Mouse (Mus musculus): Measurements from ENCODE around the gene Cadm4. TPM values are rescaled to one million over a fixed set of nuclear protein-coding genes. Genes with fewer than 3 reads are reported as not detected.
A peak's percentile ranks its signal among the peaks of the same experiment; 100 is the strongest.
"Not testable (repeated sequence)": the region's sequence is repeated elsewhere in the genome, so short reads cannot be mapped to it uniquely, and the experiment has no call there.

Gene Cadm4
- polyA plus RNA-seq, 1 experiment from 2014 or later, result 44.1 TPM

DNA sequence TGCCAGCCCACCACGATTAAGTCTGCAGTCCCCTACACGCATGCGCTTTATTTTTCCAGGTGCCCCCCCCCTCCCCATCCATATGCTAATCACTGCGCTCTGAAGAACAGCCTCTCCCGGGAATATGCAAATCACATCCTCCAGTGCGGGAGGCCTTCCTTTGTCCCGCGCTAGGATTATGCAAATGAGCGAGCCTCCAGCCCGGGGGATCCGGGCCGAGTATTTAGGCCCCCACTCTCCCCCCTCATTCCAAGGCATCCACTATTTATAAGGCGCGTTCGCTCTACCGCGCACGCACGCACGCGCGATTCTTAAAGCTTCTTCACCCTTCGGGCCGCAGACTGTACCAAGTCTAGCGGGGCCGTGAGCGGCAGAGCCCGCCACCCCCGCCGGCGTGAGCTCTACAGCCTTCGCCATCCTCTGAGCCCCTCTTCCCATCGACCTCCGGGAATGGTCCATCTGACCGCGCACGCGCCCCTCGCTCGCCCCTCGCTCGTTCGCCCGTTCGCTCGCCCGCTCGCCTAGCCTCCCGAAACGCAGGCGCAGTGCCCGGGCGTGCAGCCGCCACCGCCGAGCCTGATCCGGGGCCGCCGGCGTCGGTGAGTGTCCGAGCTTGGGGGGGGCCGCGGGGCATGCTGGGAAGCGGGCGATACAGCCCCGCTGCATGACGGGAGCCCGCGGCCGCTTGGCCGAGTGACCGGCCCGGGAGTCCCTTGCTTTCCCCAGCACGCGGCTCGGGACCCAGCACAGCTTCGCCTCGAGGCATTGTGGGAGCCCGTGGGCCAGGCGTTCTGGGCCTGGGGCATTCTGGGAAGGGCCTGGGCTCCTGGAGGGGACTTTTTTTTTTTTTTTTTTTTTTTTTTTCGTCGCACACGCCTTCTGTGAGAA lies 25.3 kb downstream of the Cadm4 start, which contains the start of gene Zfp428:
Gene Zfp428 (plus strand): TSS at position 169 of the 888 bp plus-strand sequence.
- DNase-seq (ENCODE audit: low read depth, low spot score) (peak; percentile 53), ATAC-seq (peak; percentile 90)
- CTCF ChIA-PET, result interaction anchor here (1.2 to 2.1 kb wide), 4 partner anchors 11 to 34 kb away, joined by 3 to 9 read pairs (median 6); partner anchors contain the start of gene Irgq
- TF ChIP-seq CTCF (IDR thresholded peaks at IDR 0.05), result no peak
- in situ Hi-C loops (cut with MboI; ENCODE audit: low pct_unique_long_range_greater_than_20kb), result no loop called here
- POLR2A ChIA-PET, result interaction anchor here (0.6 to 2.5 kb wide), 13 partner anchors 9 to 383 kb away, joined by 3 to 11 read pairs (median 4); partner anchors contain the start of gene Irgq
- H3K27me3 ChIP-seq, result no peaks in the 10 kb centered on the region

DNA sequence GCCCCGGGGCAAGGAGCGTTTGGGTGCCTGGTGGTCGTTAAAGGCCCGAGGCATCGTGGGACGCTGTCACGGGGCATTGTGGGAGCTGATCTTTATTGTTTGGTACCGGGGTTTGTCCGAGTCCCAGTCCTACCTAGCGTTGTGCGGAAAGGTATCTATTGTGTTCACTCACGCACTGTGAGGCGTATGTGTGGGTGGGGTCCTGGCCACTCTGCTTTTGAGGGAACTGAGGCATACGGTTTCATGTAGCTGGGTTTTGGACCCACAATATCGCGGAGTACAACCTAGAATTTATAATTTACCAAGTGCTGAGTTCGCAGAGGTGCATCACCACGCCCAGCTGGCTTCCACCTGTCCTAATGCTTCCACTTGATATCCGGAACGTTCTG lies 25.9 kb downstream of the Cadm4 start:
- no peaks in the 10 kb centered on the region for H3K27me3 ChIP-seq
- DNase-seq (ENCODE audit: low read depth, low spot score) (no peak), ATAC-seq (no peak)
- in situ Hi-C loops (cut with MboI; ENCODE audit: low pct_unique_long_range_greater_than_20kb), result no loop called here
- POLR2A ChIA-PET, result interaction anchor here (0.6 to 2.5 kb wide), 10 partner anchors 8 to 384 kb away, joined by 3 to 11 read pairs (median 4); partner anchors contain the start of gene Irgq
- no peak for TF ChIP-seq CTCF (IDR thresholded peaks at IDR 0.05)
- CTCF ChIA-PET, result interaction anchor here (0.6 to 2.1 kb wide), 4 partner anchors 10 to 29 kb away, joined by 3 to 7 read pairs (median 4); partner anchors contain the start of gene Irgq

DNA sequence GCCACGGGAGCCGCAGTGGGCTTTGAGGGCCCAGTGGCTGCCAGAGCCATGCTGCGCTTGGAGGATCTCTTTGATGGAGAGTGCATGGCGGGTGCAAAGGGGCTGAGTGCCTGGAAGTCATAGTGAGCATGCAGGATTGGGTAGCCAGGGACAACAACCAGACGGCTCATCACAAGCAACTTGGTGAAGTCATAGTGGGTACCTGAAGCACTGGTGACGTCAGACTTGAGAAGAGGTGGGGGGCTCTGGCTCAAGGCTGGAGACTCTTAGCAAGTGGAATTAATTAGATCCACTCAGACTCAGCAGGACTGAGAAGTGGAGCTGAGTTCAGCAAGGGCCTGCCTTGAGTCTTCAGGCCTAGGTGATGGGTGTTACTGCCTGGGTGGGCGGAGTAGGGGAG lies 30.5 kb downstream of the Cadm4 start, which contains the start of gene AC161166.1:
Gene AC161166.1 (minus strand): TSS at position 101 of the 400 bp plus-strand sequence.
- POLR2A ChIA-PET, result interaction anchor here (1.3 kb wide), 1 partner anchor 9 kb away, joined by 3 read pairs; no protein-coding TSS in a partner anchor
- TF ChIP-seq CTCF (IDR thresholded peaks at IDR 0.05), result no peak
- CTCF ChIA-PET, result no interaction called here
- no peak for ATAC-seq
- in situ Hi-C loops (cut with MboI; ENCODE audit: low pct_unique_long_range_greater_than_20kb), result no loop called here
- no peak for DNase-seq (ENCODE audit: low read depth, low spot score)
- no peaks in the 10 kb centered on the region for H3K27me3 ChIP-seq

DNA sequence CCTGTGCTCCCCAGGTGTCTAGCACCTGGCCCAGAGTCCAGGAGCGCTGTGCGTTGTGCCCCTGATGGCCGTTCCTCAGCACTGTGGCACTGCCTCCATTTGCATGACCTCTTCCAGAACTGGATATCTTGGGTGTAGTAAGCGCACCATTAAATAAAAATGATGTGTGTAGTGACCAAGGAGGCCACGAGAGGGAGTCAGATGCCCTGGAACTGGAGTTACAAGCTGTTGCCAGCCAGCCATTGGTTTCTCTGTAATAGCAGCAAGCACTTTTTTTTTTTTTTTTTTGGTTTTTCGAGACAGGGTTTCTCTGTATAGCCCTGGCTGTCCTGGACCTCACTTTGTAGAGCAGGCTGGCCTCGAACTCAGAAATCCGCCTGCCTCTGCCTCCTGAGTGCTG lies 34.5 kb downstream of the Cadm4 start:
- DNase-seq (ENCODE audit: low read depth, low spot score); H3K27me3 ChIP-seq; in situ Hi-C loops (cut with MboI; ENCODE audit: low pct_unique_long_range_greater_than_20kb); ATAC-seq: not testable (repeated sequence)
- ChIA-PET POLR2A (interaction anchor here (1.1 kb wide), 1 partner anchor 9 kb away, joined by 3 read pairs; no protein-coding TSS in a partner anchor), CTCF (interaction anchor here (1.5 kb wide), 1 partner anchor 42 kb away, joined by 5 read pairs; no protein-coding TSS in a partner anchor)

DNA sequence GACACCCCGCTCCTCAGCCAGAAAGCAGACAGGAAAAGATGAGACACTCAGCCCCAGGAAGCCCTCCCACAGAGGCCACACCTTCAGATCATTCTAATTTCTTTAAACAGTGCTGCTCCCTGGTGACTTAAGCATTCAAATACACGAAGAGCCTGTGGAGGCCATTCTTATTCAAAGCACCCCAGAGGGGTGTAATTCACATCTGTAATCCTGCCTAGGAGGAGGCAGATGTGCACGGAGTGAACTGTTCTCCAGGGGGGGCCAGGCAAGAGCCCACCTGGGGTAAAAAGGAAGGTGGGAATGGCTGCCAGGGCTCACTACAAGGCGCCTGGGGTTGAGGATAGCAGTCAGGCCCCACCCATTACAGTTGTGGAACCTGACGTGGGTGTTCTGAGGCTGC lies 35.3 kb downstream of the Cadm4 start:
- ChIA-PET POLR2A (interaction anchor here (1.9 kb wide), 1 partner anchor 9 kb away, joined by 8 read pairs; the partner anchor contains the start of gene Zfp428), CTCF (interaction anchor here (1.5 to 1.8 kb wide), 2 partner anchors 9 to 43 kb away, joined by 5 to 7 read pairs; no protein-coding TSS in a partner anchor)
- ATAC-seq (no peak), DNase-seq (ENCODE audit: low read depth, low spot score) (no peak)
- no peak for TF ChIP-seq CTCF (IDR thresholded peaks at IDR 0.05)
- in situ Hi-C loops (cut with MboI; ENCODE audit: low pct_unique_long_range_greater_than_20kb), result no loop called here
- no peaks in the 10 kb centered on the region for H3K27me3 ChIP-seq

DNA sequence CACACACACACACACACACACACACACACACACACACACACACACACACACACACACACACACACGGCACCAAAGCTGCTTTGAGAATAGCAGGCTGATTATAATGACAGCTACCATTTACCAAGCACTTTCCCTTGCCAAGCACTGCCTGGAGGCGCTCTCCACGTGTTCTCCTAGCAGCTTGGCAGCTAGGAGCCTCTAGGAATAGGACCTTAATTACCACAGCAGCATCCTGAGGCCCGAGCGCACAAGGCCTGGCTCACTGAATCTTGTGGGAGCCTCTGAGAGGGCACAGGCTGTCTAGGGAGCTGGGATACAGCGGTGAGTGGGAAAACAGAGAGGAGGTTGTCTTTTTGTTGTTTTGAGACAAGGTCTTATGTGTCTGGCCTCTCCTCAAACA lies 35.8 kb downstream of the Cadm4 start:
- TF ChIP-seq CTCF (IDR thresholded peaks at IDR 0.05), result no peak
- ATAC-seq (no peak), DNase-seq (ENCODE audit: low read depth, low spot score) (no peak)
- POLR2A ChIA-PET, result interaction anchor here (1.9 kb wide), 1 partner anchor 10 kb away, joined by 8 read pairs; the partner anchor contains the start of gene Zfp428
- in situ Hi-C loops (cut with MboI; ENCODE audit: low pct_unique_long_range_greater_than_20kb), result no loop called here
- CTCF ChIA-PET, result interaction anchor here (1.5 to 1.8 kb wide), 2 partner anchors 9 to 44 kb away, joined by 5 to 7 read pairs; no protein-coding TSS in a partner anchor
- no peaks in the 10 kb centered on the region for H3K27me3 ChIP-seq

DNA sequence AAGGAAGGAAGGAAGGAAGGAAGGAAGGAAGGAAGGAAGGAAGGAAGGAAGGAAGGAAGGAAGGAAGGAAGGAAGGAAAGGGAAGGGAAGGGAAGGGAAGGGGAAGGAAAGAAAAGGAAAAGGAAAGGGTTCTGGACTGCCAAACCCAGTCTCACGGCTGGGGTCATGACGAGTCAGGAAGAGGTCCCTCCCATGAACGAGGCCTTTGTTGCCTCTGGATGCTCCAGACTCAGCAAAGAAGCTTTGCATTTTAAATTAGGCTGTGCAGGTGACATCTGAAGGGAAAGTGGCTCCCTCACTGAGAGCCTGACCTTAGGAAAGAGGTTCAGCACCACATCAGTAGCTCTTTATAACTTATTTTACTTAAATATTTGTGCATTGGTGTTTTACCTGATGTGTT lies 37.3 kb downstream of the Cadm4 start:
- ATAC-seq (no peak), DNase-seq (ENCODE audit: low read depth, low spot score) (no peak)
- ChIA-PET POLR2A (interaction anchor here (0.7 to 1.9 kb wide), 2 partner anchors 12 to 13 kb away, joined by 3 to 8 read pairs; partner anchors contain the start of gene Zfp428), CTCF (no interaction called here)
- no peak for TF ChIP-seq CTCF (IDR thresholded peaks at IDR 0.05)
- H3K27me3 ChIP-seq, result no peaks in the 10 kb centered on the region
- in situ Hi-C loops (cut with MboI; ENCODE audit: low pct_unique_long_range_greater_than_20kb), result no loop called here

DNA sequence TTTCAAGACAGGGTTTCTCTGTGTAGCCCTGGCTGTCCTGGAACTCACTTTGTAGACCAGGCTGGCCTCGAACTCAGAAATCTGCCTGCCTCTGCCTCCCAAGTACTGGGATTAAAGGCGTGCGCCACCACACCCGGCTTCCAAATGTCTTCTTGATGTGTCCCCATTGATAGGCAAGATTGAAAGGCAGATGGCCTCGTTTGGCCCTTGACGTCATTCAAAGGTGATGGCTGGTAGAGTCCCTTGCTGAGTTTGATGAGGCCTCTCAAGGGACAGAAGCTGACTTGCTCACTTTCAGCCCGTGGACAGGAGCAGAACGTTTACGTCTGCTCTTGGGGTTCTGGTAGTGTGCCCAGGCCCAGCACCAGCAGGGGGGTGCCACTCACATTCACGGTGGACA lies 38.2 kb downstream of the Cadm4 start:
- ATAC-seq; CTCF ChIA-PET; H3K27me3 ChIP-seq; in situ Hi-C loops (cut with MboI; ENCODE audit: low pct_unique_long_range_greater_than_20kb); POLR2A ChIA-PET; DNase-seq (ENCODE audit: low read depth, low spot score): not testable (repeated sequence)

DNA sequence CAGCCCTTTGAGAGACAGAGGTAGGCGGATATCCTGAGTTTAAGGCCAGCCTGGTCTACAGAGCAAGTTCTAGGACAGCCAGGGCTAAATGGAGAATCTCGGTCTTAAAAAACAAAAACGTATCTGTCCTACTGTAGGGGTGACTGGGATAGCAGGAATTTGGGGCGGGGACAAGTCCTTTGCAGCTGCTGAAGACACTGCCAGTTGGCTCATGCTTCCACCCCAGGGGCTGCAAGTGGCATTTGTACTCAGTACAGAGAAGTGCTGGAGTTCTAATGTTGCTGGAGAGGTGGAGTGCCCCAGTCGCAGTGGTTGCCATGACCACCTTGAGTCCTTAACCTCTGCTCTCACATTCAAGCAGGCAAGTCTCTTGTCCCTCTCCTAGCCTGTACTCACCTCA lies 41.0 kb downstream of the Cadm4 start:
- DNase-seq (ENCODE audit: low read depth, low spot score), result no peak
- no peaks in the 10 kb centered on the region for H3K27me3 ChIP-seq
- in situ Hi-C loops (cut with MboI; ENCODE audit: low pct_unique_long_range_greater_than_20kb), result no loop called here
- ChIA-PET CTCF (interaction anchor here (1.0 kb wide), 1 partner anchor 9 kb away, joined by 3 read pairs; no protein-coding TSS in a partner anchor), POLR2A (interaction anchor here (1.3 kb wide), 1 partner anchor 18 kb away, joined by 3 read pairs; no protein-coding TSS in a partner anchor)
- no peak for TF ChIP-seq CTCF (IDR thresholded peaks at IDR 0.05)
- ATAC-seq, result no peak

DNA sequence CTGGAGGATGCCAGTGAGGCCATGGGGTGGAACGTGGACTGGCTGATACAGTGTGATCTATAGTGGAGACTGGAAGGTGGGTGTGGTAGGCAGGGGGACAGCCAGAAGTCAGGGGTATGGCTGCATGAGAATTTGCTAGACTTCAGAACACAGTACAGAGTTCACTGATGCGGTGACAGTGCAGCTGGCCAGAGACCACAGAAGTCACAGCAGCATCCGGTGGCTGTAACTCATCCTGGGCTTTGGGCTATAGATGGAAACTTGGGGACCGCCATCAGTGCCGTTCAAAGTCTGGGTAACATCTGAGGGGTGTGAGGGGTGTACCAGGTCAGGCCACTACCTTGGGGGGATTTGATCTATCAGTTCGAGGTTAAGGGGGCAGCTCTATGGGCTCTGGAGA lies 41.9 kb downstream of the Cadm4 start:
- in situ Hi-C loops (cut with MboI; ENCODE audit: low pct_unique_long_range_greater_than_20kb), result no loop called here

More for the DNA sequence above, 41.9 kb downstream of the Cadm4 start:
- ChIA-PET CTCF (interaction anchor here (1.0 kb wide), 2 partner anchors 10 to 14 kb away, joined by 3 read pairs; no protein-coding TSS in a partner anchor), POLR2A (interaction anchor here (1.3 kb wide), 1 partner anchor 19 kb away, joined by 3 read pairs; no protein-coding TSS in a partner anchor)
- DNase-seq (ENCODE audit: low read depth, low spot score) (no peak), ATAC-seq (peak; percentile 42)
- TF ChIP-seq CTCF (IDR thresholded peaks at IDR 0.05), result no peak
- no peaks in the 10 kb centered on the region for H3K27me3 ChIP-seq
